Mouse (Mus musculus) right cerebral cortex, postnatal 36 days (tissue): ENCODE data around the gene Bloc1s2.
"Not testable (repeated sequence)": the region's sequence is repeated elsewhere in the genome, so short reads cannot be mapped to it uniquely, and the experiment has no call there.

Experiments used
- DNase-seq, 2 experiments: peaks; one replicate each; pipeline ENCODE4 v3.0.0; 2022; ENCODE audit warnings: low spot score in 2 of 2, mixed read lengths in 1 of 2

The Bloc1s2 gene

GRCm38 (mm10) chr19:44127729-44128497 lies 18.3 kb downstream of the Bloc1s2 start:
- no peak for DNase-seq

DNA sequence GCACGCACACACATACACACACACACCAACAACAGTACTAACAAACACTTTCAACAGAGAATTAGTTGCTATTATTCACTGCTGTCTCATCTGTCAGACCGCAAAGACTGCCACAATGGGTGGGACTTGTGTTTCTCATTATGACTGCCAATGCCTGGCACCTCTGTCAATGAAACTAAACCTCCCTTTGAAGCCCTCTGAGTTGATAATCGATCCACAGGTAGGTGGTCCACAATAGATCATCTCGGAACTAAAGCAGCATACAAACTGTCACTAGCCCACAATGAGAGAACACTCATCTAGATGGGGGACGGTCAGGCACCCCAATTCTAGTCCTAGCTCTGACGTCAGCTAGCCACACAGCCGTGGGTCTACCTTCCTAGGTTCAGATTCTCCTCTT lies 25.1 kb downstream of the Bloc1s2 start:
- DNase-seq, result no peak

GRCm38 (mm10) chr19:44120686-44121085 lies 25.6 kb downstream of the Bloc1s2 start:
- not testable (repeated sequence) for DNase-seq

- DNase-seq, result no peak
These were observed 28.5 kb downstream of the Bloc1s2 start for GRCm38 (mm10) chr19:44117793-44118192.

DNA sequence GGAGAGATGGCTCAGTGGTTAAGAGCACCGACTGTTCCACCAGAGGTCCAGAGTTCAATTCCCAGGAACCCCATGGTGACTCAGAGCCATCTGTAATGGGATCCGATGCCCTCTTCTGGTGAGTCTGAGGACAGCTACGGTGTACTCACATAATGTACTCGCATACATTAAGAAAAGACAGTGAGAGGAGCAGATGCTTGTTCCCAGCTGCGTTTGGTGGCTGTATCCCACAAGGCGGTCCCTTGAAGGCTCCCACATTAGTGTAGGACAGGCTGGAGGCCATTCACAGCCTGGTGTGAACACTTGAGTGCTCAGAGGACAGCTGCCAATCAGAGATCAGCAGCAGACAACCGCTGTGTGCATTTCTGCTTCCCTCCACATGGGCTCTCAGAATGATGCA lies 34.5 kb downstream of the Bloc1s2 start:
- no peak for DNase-seq

DNA sequence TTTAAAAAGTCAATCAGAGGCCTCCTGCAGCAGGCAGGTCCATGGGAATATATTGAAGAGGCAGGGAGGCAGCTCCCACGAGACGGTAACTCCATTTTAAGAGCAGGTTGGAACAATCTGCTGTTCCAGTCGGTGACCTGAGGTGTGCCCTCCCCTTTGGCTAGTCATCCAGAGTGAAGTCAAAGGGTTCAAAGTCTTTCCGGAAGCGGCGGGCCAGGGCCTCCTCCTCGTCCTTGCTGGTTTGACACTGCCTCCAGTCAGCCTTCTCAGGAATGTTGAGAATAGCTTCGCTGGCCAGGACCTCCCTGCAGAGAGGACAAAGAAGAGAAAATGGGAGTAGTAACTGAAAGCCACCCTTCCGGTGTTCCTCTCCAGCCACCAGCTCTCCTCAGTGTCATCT lies 35.9 kb downstream of the Bloc1s2 start:
- no peak for DNase-seq

DNA sequence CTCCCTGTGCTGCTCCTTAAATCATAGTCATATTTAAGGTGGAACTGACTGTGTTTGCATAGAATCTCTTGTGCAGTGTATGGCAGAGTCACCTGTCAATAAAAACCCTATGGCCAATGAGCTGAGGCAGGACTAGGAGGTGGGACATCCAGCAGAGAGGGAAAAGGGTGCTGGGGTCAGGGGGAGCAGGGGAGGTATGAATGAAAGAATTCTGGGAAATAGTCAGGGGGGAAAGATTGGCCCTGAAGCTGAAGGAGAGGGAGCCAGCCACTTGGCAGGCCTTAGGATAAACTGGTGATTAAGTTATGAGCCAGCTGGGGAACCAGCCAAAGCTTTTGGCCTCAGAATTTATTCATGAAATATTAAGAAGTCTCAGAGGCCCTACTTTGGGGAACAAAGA lies 37.2 kb downstream of the Bloc1s2 start:
- no peak for DNase-seq

GRCm38 (mm10) chr19:44107661-44108521 lies 38.4 kb downstream of the Bloc1s2 start:
- no peak for DNase-seq

GRCm38 (mm10) chr19:44106831-44107660 lies 39.2 kb downstream of the Bloc1s2 start, which contains the start of gene Chuk:
Chuk (minus strand) TSS chr19:44107480.
- peak; percentile 92 to 94 for DNase-seq

DNA sequence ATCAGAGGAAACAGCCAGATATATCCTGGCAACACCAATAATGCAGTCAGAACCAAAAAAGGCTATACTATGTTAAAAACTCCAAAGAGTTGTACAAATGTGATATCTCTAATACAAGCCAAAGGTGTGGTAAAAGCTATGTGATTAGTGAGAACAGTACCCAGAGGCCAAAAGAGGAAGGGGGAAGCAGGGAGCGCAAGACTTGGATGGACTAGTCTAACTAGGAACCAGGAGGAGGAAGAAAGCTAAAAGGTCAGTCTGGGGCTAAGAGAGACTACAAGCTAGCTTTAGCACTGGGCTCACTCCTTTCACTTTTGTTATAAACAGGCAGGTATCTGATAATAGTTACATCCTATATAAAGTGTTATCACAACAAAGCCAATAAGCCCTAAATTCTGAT lies 41.9 kb downstream of the Bloc1s2 start:
- no peak for DNase-seq

- DNase-seq, result no peak
These were observed 43.2 kb downstream of the Bloc1s2 start for GRCm38 (mm10) chr19:44103001-44103400.

DNA sequence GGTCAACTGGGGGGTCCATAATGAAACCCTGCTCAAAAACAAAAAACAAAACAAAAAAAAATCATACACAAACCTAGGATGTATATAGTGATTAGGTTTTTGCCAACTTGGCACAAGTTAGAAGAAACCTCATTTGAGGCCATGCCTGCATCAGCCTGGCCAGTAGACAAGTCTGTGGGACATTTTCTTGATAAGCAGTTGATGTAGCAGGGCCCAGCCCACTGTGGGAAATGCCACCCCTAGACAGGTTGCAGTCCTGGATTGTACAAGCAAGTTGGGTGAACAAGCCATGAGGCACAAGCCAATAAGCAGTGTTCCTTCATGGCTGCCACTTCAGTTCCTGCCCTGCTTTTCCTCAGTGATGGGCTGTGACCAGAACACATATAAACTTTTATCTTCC lies 45.4 kb downstream of the Bloc1s2 start:
- DNase-seq, result no peak
